Mouse (Mus musculus): Measurements from ENCODE around the gene Rsad1.

DNA sequence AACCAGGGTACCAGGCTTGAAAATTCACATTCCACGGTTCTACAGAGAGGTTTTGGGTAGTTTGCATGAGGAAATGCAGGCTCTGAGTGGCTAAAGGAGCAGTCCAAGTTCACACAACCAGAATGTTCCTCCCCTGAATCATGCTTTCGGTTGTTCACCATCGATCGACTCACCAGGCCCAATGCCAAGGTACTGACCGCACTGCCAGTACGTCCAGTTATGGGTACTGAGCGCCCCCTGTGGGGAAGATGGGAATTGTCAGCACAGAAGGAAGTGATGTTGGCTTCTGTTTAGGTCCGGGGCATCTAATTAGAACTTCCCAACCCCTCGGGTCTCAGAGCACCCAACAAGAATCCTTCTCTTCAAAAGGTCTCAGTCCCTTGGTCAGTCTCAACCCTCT, 5.1 kb downstream of the Rsad1 start:
- TF ChIP-seq CTCF (IDR thresholded peaks at IDR 0.05; ENCODE audit: low read depth, low read length) (peak; percentile 69), GATA1 (IDR thresholded peaks at IDR 0.05; ENCODE audit: borderline replicate concordance, low read length) (no peak)

Measured in G1E (cell line).